Mouse (Mus musculus): ENCODE measurements at regions not wholly inside any gene's neighbourhood (a gene's known extent, or its start where the extent isn't known, plus 50 kb on each side); places are given as distances from the start of the nearest gene placed in this dataset.

- TF ChIP-seq POLR2A (IDR thresholded peaks at IDR 0.05; ENCODE audit: low read depth, low read length), result no peak
- TF ChIP-seq CTCF (IDR thresholded peaks at IDR 0.05; ENCODE audit: borderline replicate concordance, insufficient read depth, low read length), result no peak
Measured at GRCm38 (mm10) chr15:36682159-36682558, 325.4 kb downstream of the Zfp706 start.

Measured in embryonic fibroblast, embryonic 13.5 days (primary cell).